Mouse (Mus musculus): Measurements from ENCODE around the gene Stac.

Stac gene

DNA sequence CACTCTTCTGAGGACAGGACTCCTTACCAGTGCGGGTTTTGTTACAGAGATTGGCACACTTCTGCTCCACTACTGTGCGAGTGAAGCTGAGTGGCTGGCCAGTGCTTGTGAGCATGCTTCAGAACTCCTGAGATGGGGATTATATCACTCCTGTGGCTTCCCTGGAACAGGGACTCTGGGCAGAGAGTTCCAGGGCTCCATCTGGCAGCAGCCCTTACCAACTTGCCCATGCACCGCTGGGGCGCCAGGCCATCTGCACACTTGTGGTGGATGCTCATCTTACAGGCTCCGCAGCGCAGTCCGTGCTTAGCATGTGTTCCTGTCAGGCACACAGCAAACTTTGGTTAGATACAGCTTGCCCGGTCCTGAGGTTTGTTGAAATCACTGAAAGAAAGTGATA is 83.5 kb downstream of the Stac start:
- no peak for DNase-seq (ENCODE audit: low spot score)

DNA sequence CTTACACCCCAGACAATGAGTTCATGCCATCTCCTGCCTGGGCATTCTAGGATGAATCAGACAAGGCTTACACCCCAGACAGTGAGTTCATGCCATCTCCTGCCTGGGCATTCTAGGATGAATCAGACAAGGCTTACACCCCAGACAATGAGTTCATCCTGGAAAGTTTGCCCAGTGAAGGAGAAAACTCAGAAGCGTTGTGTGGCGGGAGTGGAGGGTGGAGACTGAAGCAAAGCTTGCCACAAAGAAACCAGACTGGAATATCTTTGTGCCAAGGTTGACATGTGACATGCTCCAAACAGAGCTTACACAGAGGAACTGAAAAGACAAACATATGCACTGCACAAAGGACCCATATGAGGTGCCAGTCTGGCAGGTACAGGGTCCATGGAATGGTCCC is 102.6 kb downstream of the Stac start:
- no peak for DNase-seq (ENCODE audit: low spot score)

DNA sequence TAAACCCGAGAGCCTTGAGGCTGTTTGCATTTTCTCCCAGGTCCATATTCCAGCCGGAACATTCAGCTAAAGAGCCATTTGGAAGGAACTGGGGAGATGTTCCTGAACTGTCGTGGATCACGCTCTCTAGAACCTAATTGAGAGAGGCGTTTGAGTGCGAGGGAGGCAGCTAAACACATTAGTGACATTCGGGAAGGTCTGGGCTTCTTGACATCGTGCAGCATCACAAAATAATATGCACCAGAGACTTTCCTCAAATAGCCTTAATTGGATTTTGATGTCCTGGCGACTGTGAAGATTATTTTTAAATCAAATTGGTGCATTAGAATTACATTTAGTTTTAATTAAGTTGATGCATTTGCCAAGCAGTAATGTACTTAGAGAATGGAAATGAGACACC is 111.4 kb downstream of the Stac start:
- no peak for DNase-seq (ENCODE audit: low spot score)

DNA sequence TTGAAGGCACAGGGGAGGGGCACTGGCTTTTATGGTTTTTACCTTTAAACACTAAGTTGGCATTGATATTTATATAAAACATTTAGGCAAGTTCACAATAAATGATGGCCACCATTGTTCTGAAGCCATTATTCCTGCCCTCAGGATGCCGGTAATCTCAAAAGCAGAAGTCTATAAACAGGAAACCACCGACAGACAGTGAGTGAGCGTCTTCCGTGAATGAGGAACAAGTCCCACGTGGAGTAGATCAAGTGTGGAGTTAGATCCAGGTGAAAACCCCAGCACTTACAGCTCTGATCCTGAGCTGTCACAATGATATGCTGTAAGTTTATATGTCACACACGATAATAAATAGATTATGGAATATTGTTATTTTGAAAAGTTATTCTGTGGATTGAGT is 112.7 kb downstream of the Stac start:
- no peak for DNase-seq (ENCODE audit: low spot score)

DNA sequence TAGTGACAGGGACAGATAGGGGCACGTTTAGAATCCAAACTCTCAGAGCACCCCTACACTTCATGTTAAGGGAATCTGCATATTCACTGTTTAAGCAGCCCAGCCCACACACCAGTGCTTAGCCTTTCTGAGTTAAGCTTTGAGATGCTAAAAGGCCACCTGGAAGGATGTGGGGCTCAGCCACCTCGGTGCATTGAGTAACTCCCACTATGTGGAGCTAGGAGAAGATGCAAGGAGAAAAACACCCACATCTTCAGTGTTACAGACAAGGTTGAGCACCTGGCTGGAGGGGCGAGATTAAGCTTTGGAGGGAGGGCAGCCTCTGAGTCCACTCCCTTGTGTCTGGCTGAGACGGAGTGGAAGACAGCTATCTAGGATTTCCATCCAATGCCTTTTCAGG is 114.3 kb downstream of the Stac start:
- no peak for DNase-seq (ENCODE audit: low spot score)

DNA sequence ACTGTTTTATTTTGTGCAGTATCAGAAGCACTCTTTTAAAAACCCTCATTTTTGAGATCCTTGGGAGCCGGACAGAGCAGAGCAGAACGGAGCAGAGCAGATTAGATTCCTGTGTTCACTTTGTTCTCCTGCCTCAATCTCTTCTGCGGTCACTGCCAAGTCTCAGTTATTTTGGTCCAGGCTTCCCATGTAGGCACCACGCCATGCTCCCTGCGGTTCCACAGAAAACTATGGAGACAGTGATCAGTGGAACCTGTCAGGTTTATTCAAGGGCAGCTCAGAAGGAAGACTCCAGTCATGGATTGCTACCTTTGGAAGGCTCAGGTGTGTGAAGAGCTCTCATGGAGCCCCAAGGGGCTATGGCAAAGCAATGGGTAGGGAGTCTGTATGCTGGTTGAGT is 116.3 kb downstream of the Stac start:
- DNase-seq (ENCODE audit: low spot score), result no peak

DNA sequence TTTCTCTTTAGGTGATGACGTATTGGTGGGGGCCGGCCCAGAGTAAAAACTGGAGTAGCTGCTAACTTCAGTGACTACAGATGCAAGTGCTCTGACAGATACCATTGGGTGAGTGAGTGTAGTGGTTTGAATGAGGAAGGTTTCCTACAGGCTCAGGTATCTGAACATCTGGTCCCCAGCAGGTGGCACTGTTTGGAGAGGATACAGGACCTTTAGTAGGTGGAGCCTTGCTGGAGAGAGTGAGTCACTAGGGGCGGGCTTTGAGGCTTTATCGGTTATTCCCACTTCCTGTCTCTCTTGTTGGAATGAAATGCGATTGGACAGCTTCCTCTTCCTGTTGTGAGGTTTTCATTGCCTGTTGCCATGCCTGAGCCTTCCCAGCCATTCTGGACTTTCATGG is 118.5 kb downstream of the Stac start:
- no peak for DNase-seq (ENCODE audit: low spot score)

DNA sequence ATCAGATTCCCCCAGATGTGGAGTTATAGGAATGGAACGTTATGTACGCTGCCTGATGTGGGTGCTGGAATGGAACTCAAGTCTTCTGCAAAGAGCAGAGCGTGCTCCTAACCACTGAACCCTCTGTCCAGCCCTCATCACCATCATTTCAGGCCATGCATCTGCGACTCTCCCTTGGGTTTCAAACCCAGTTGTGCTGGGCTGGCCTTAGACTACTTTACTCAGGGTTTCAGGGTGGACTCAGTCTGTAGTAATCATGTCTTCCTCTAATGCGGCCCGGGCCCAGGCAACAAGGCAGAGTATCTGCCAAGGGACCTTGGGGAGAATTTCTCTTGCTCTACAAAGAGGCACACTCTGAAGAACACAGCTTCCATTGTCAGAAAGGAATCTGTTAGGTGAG is 126.0 kb downstream of the Stac start:
- DNase-seq (ENCODE audit: low spot score), result no peak

DNA sequence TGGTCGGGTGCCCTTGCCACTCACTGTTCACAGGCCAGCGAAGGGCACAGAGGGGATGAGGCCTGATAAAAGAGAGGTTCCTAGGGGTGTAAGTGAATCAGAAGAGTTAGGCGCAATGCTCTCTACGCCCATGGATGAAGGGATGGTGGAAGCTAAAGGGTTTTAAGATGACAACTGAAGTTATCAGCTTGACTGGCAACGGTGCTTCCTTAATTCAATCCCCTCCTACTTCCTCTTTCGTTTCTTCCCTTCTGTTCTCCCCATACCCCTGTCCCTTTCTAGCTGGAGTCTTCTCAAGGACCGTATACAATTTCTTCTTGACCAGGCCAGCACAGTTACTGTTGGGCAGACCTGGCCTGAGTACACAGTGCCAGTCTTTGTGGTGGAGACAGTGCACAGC is 126.9 kb downstream of the Stac start:
- DNase-seq (ENCODE audit: low spot score), result no peak

DNA sequence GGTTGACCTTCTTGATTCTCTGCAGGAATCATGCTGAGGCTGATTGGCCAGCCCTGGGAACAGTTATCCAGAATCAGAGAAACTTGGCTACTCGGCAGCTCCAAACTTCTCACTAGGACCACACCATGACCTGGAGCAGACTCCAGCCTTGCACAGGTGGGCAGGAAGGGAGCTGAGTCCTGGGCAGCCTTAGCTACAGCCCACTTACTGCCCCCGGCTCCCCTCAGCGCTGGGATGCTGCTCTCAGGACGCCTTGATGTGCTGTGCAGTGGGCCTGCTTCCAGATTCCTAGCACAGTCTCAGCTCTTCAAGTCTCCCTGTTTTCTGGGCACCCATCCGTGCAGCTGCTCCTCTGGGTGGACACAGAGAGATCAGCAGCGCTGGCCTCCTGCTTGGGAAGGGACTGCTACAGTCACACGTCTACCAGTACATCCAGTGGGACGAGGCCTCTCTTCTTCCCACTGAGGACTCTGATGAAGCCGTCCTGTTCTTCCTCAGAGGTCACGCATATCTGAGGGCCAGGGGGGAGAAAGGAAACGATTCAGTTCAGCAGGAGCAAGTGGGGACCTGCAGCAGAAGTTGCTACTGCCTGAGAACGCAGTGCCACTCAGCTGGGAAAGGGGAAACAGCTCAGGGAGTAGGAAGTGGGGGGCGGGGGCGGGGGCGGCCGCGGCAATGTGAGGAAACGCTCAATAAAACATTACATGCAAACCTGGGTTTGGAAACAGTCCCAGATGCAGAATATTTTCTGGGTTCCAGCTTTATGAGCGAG is 127.7 kb downstream of the Stac start:
- no peak for DNase-seq (ENCODE audit: low spot score)

DNA sequence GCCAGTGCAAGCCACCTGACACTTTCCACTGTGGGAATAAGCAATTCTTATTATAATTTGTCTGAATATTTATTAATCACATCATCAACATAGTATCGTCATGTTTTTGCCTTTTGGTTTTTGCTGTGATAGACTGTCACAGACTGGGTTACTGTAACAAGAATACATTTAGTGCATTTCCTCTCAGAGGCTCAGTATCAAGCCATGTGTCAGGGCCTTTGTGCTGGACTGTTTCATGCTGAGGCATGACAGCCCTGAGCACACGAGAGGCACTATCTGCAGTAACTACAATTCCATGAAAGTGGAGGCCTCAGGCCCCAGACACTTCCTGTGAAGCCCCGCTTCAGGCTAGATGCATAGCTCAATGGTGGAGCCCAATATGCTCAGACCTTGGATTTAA is 133.4 kb downstream of the Stac start:
- no peak for DNase-seq (ENCODE audit: low spot score)

DNA sequence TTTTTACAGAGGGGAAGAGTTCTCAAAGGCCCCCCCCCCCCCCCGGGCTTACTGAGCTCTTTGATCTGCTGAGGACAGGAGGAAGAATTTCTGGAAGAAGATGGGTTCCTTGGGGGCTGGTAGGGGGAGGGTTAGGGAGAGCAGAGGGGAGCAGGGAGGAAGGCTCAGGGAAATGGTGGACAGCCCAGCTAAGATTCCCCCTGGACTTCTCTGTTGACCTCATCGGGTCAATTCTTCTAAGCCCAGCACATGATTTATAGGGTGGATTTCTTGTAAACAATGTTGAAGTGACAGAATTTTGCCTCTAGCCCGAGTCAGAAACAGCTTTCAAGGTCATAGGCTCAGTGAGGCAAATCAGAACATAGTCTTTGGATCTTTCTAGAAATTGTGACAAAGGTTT is 137.3 kb downstream of the Stac start:
- no peak for DNase-seq (ENCODE audit: low spot score)

DNA sequence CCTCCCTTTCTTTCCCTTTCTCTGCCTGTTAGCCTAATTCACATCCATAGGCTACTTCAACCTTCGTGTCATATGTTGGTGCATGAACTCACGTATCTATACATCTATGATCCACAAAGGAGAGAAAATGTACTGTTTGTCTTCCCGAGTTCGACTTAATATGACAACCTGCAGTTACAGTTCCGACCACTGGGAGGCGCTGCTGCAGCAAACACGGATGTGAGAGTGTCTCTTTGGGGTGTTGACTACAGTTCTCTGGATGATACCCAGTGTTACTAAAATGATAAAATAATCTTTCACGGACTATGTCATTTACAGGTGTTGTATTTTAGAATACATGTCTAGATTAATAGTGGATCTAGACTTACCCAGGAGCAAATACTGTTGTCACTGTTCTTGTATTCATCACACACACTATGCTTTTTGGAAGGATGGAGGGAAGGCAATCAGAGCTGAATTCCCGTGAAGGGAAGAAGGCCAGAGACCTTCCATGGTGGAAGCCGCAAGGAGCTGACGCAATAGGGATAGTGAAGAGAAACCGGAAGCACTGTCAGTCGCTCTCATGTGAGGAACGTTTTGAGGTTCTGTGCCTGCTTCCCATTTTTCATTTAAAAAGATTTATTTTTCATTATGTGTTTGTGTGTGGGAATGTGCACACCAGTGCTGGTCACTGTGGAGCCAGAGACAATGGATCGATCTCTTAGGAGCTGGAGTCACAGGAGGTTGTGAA is 138.5 kb downstream of the Stac start:
- DNase-seq (ENCODE audit: low spot score), result peak; percentile 65

DNA sequence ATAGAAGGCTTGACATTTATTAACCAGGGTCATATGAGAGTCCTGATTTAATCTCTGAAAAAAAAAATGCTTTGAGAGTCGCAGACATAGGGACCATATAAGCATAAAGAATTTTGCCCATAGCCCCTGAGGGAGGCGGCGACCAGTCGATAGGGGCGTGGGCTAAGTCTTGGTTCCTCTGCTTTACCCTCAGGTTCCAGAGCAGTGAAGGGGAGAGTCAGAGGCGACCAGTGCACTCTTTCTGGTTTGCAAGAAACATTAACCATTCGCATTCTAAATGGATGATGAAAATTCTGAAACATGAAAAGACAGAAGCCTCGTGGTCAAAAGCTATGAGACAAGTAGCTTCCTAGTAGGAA is 139.2 kb downstream of the Stac start:
- no peak for DNase-seq (ENCODE audit: low spot score)

DNA sequence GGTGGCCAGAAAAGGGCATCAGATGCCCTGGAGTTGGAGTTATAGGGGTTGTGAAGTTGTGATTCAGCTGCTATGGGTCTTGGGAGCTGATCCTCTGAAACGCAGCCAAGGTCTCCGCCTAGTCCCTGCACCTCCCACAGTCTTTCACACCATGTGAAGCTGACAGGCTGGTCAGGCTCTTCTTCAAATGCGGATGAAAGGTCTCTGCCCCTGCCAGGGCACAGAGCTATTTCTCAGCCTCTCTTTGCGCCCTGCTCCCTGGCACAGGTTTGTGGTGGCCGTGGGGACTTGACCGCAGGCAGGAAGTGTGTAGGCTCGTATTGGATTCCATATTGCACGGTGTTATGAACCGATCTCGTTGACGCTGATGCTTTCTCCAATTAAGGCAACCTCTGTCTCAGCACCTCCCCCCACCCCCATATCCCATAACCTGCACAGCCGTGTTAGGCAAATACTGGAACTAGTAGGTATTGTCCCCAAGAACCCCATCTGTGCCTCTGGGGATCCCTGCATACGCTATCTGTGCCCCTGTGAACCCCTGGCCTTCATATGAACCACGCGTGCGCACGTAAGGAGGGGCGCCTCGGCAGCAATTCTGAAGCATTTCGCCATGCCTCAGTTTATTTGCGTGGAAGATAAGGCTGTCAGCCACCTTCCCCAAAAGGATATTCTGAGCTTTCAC is 139.7 kb downstream of the Stac start:
- no peak for DNase-seq (ENCODE audit: low spot score)

DNA sequence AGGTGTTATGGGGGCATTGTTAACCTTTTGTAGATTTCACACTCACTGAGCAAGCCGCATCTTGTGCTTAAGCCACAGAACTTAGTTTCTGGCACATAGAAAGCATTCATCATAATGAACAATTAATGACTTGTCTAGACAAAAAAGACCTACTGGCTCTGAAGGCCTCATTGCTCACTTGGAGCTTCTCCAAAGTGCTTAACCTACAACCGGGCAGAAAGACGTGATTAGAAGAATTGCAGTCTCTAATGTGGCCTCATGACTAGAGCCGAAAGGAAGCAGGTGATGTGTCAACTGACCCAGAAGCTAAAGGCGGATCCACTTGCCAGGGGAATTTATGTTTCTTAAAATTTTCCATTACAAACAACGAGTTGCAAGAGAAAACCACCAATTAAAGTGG is 147.5 kb downstream of the Stac start:
- DNase-seq (ENCODE audit: low spot score), result no peak

DNA sequence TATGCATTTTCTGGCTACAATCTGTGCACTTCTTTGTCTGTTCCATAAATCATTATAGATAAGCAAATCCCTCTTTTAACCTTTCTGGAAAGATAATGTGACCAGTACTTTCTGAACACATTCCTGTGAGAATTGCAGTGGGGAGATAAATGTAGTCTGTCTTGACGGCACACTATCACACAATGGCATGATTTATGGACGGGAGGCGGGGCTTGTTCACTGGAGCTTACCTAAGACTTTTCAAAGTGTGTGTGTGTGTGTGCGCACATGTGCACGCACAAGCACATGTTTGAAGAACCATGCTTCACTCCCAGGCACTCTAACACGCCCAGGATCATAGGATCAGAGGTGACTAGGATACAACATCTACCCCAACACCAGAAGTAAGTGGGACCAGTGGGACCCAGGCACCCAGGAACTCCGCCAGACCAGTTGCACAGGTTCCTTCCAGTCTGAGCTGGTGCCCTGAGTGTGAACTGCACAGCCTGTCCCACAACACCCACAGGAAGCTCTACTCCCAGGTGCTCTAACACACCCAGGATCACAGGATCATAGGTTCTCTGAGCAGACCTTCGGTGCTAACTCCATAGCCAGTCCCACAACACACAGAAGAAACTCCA is 154.6 kb downstream of the Stac start:
- DNase-seq (ENCODE audit: low spot score), result no peak

DNA sequence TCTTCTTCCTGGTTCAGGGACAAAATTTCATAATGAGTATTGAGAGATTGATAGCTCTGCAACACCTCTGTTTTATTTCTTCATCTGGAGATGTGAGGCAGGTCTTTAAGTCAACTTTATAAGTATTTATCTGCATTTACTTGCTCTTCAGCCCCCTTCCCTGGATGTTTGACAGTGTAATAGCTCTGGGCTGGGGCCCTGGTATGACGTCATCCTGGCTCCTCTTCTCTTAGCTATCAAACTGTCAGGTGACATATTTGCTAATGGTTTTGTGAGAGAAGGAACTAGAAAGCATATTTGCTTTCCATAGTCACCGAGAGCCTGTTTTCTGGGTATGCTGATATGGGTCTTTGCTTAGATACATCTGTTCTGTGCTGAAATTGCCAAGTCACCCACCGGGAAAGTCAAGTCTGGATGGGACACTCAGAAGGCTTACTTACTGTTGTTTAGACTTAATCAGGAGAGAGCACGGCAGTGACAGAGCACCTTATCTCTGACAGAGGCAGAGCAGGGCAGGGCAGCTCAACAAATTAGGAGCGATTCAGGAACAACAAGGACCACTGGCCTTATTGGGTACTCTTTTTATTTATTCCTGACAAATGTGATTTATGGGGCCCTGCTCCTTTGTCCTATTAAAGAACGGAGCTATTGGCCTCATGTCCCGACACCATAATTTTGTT is 155.3 kb downstream of the Stac start:
- no peak for DNase-seq (ENCODE audit: low spot score)

DNA sequence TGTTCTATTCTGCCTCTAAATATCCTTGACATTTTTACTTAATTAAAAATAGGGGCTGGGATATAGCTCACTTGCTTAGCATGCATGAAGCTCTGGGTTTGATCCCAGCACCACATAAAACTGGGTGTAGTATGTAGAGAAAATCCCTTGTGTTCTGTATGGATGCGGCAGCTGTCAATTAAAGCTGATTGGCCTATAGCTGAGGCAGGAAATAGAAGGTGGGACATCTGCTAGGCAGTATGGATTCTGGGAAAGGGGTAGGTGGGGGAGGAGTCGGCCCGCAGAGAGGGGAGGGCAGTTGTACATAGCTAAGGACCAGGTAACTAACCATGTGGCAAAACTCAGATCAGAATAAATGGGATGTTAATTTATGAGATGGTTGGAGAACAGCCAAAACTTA is 166.3 kb downstream of the Stac start:
- no peak for DNase-seq (ENCODE audit: low spot score)

DNA sequence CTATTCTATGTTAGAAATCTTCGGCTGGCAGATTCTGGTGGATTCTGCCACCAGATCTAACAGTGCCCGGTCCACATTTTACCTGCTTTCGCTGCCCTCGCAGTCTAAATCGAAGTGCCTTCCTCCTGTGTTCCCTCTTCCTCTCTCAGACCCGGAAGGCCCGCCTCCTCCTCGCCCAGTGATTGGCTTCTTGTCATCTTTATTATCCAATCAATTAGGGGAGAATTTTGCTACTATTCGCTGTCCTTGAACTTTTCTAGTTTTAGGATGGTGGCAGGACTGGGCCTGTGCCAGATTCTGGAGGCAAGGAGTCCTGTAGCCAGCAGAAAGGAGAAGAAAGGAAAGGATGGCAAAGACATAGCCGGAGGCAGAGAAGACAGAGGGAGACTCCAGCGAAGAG is 167.0 kb downstream of the Stac start:
- no peak for DNase-seq (ENCODE audit: low spot score)

DNA sequence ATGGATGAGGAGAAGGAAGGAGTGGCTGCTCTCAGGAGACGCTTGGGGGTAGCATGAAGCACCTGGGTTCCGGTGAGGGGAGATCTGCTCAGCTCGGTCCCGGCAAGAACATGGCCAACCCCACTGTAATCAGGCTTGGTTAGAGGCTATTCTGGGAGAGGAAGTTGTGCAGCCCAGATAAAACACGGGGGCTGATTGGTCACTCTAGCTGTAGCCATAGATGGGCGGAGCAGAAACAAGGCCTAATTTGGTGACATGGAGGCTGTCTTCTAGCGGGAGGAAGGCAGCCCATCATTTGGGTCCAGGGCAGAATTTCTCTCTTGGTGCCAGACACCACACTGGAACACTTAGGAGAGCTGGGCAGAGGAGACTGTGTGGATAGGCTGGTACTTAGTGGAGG is 167.9 kb downstream of the Stac start:
- DNase-seq (ENCODE audit: low spot score), result no peak

DNA sequence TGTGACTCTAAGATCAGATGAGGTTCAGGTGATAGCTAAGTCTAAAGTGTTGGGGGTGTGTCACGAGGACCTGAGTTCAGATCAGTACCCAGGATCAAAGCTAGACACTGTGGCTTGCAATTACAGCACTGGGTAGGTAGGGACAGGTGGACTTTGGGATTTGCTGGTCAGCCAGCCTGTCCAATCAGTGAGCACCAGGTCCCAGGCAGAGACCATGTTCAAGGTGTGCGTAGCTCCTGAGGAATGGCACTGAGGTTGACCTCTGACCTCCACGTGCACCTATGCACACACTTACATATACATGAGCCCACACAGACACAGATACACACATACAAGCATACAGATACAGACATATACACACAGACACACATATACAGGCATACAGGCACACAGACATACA is 174.6 kb downstream of the Stac start:
- no peak for DNase-seq (ENCODE audit: low spot score)

Data from testis, postnatal 10 days (tissue).